Mouse (Mus musculus) layer of hippocampus, postnatal 14 days (tissue): ENCODE measurements at regions not wholly inside any gene's neighbourhood (a gene's known extent, or its start where the extent isn't known, plus 50 kb on each side); places are given as distances from the start of the nearest gene placed in this dataset.

Source experiments
- DNase-seq, 2 experiments: peaks; one replicate each; pipeline ENCODE4 v3.0.0; 2021 to 2022; ENCODE audit warnings: low spot score in 2 of 2, mixed read lengths in 1 of 2

DNA sequence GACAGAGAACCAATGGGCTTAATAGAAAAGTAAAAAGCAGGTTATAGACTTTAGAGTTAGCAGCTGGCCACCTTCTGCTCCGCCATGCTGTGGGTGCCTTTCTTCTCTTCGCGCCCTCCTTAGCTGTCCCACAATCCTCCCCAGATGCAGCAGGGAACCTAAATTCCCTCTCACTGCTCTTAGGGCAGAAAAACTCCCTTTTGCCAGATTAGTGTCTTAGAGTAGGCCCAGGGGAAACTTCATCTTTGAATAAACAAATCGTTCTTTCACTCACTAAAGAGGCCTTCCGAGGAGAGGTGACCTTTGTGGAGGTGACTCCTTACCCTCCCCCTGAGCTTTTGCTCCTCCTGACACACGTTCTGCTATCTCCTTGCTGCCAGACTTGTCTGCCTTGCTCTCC lies 157.0 kb upstream of the Six2 start:
- no peak for DNase-seq

- no peak for DNase-seq
Measured at GRCm38 (mm10) chr17:85844486-85844885, 156.4 kb upstream of the Six2 start.

GRCm38 (mm10) chr17:85823036-85823435 lies 135.0 kb upstream of the Six2 start:
- DNase-seq = no peak

GRCm38 (mm10) chr17:85821861-85822260 lies 133.8 kb upstream of the Six2 start:
- no peak for DNase-seq

DNA sequence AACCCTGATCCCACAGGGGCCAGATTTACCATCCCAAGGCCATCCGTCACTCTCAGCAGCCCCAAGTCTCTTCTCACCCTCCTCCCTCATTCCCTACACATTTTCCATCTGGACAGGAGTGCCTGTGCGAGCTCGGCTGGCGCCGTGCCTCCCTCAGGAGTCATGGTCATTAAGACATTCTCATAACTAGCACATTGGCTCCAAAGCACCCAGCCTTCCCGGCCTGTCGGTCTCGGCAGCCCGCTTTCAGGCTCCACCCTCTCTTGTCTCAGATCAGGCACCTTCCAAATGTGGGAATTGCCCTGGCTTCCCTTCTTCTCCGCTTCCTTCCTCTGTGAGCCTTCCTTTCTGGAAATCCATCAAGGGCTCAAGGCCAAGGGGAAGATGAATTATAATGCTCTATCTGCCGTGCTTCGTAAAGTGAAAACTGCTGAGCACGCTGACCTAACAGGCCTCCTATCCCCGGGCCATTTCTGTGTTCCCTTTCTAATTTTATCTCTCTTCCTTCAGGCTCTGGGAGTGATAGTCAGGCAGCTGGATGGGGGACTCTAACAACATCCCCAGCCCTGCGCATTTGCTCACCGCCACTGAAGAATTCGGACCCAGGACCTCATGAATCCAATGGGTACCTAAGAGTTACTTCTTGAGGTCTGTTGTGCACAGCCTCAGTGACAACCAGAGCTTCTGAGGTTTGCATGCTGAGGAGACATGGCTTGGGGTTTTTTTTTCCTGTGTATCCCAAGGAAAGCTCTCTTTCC lies 130.2 kb upstream of the Six2 start:
- DNase-seq = no peak

DNA sequence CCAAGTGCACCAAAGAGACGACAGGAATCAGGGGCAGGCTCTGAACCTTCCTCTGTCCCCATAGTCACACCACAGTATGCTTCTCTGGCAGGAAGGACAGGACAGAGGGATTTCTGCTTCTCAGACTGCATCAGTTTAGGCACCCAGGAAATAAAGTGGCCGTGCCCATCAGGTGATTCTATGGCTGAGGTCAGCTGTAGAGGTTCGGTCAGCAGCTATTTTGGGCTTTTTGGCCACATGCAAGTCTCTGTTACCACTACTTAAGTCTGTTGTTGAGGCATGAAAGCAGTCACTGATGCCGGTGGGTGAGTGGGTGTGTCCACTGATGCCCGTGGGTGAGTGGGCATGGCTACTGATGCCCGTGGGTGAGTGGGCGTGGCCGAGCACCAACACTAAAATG lies 128.4 kb upstream of the Six2 start:
- no peak for DNase-seq

DNA sequence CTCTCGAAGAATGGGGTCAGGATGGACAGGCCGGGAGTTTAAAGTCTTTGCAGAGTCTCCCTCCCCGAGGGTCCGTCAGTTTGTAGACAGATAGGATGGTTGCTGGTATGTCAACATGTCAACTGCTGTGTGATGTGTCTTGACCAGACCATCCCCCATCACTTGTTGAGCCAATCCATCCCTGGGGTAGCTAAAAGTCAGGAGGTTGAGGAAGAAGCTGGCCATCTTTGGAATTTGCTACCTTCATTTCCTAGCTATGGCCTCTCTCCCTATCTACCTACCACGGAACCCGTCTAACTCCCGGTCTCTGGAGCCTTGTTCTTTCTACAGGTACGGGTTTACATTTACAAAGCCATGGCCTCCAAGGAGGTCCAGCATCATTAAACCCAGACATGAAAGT lies 128.0 kb upstream of the Six2 start:
- no peak for DNase-seq

GRCm38 (mm10) chr17:85808580-85808979 lies 120.5 kb upstream of the Six2 start:
- no peak for DNase-seq

- DNase-seq = no peak
Measured at GRCm38 (mm10) chr17:85805726-85806359, 117.8 kb upstream of the Six2 start.

DNA sequence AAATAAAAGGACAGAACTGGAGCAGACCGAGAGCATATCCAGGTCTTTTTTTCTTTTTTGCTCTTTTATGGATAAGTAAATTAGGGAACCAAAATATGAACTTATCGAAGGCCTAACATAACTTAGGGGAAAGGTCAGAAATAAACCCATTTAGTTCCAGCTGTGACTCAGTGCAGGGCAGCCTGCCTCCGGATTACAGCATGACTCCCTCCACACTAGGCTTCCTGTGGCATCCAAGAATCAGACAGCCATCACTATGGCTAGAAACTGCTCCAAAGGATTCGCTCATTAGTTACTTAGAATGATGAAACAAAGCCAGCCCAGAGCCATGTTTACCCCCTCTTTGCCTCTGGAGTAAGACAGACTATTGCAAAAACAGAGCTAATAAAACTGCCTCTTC lies 116.6 kb upstream of the Six2 start:
- no peak for DNase-seq

DNA sequence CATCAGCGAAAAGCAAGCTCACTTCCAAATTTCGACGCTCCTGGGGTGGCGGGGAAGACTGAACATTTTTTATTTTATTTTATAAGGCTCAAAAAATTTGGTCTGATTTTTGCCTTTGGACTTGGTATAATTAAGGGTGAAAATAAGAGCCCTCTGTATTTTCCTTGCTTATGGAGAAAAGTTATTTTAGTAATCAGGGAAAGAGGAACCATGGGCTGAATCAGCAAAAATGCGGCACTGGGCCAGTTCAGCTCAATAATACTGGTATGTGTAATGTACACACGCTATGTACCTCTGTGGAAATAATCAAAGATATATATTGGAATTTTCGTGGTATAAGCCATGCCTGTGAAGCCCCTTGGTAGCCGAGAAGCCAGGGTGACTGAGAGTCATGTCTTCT lies 113.7 kb upstream of the Six2 start:
- no peak for DNase-seq

DNA sequence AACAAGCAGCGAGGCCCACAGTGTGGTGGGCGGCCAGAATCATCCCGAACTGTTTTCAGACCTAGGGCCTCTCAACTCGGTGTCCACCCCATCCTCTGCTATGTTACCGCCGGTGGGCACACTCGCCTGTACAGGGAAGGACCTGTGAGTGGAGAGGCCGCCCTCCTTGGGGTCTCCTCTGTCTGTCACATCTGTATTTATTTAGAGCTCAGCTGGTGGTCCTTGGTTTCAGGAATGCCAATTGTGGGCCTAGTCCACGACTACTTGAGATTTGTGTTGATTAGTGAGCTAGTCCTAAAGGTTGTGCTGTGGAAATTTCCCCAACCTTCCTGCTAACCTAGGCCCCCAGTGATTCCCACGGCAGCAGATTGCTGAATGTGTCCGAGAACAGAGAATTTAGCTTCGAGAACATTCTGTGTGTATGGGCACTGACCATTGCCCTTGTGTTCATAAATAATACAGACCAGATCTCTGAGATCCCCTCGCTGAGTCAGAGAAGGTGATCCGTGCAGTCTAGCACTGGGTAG lies 113.1 kb upstream of the Six2 start:
- no peak for DNase-seq

DNA sequence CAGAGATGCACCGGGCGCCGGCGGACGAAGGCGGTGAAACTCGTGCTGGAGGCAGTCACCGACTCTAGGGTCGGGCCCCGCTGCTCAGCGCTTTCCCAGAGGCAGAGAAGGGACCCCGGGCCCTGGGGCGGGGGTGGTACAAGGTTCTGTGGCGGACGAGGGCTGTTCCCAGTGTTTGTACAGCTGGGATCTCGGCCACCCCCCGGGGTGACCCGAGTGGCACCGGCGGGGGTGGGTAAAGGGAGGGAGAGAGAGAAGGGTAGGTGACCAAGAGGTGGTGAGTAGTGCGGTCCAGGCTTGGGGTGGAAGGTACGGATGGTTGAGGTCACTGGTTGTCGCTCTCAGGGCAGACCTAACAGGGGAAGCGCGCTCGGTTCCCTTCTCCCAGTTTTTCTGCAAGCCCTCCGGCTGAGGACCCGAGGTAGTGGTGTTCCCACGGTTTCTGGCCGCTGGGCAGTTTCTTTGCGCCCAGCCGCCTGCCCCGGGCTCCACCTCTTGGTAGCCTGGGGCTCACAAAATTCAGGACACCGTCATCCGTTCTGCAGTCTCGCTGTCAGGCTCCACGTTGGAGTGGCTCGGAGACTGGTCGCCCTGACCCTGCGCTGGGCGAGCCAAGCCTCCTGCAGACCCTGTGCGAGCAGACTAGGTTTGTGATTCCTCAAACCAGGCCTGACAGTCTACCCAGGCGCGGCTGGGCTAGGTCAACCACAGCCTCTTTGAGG lies 112.4 kb upstream of the Six2 start:
- DNase-seq = no peak

DNA sequence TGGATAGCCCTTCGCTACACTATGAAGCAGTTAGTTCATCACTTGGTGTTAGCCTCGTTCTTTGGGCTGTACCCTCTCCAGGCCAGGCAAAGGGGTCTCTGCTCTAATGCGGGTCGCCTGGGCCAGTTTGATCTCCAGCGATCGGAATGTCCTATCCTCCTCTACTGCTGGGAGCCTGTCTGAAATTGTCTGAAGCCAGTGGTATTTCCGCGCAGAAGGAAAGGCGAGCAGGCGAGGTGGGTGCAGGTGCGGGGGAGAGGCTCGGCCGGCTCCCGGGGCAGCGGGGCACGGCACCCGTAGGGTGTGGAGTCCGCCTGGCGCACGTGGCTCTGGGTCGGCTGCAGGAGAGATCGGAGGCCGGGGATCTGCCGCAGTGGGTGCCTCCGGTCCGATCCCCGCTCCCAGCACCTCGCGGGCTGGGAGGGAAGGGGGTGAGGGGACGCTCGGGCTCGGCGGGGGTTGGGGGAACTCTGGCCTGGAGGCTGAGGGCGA lies 111.8 kb upstream of the Six2 start:
- DNase-seq = no peak

- DNase-seq = no peak
Measured at GRCm38 (mm10) chr17:85799081-85799864, 111.2 kb upstream of the Six2 start.

GRCm38 (mm10) chr17:85797755-85798154 lies 109.7 kb upstream of the Six2 start:
- DNase-seq = no peak

- DNase-seq = no peak
Measured at GRCm38 (mm10) chr17:85795820-85796219, 107.7 kb upstream of the Six2 start.

GRCm38 (mm10) chr17:85785625-85786294 lies 97.7 kb upstream of the Six2 start:
- no peak for DNase-seq

DNA sequence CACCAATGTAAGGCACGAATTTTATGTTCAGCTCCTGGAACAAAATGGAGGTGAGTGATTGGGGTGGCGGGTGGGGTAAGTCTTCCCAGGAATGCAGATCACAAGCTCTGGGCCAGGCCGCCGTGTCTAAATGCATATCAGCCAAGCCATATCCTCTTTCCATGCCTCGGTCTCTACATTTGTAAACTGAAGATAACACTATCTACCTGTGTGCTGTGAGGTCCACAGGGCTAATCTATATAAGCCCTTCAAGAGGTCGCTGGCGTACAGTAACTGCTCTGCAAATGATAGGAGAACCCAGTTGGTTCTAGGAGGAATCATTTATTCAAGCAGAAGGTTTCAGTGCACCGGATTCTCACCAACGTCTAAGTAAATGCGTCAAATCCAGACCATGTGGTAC lies 92.4 kb upstream of the Six2 start:
- no peak for DNase-seq

- DNase-seq = peak; percentile 57 to 66
Measured at GRCm38 (mm10) chr17:85776876-85777275, 88.8 kb upstream of the Six2 start.

GRCm38 (mm10) chr17:85768341-85768740 lies 80.3 kb upstream of the Six2 start:
- DNase-seq = no peak
